Mouse (Mus musculus): ENCODE results near the gene Prkce. TPM values are rescaled to one million over a fixed set of nuclear protein-coding genes. Genes with fewer than 3 reads are reported as not detected.

Gene Prkce
- polyA plus RNA-seq, 1 experiment from 2014 or later, result 6.6 TPM

DNA sequence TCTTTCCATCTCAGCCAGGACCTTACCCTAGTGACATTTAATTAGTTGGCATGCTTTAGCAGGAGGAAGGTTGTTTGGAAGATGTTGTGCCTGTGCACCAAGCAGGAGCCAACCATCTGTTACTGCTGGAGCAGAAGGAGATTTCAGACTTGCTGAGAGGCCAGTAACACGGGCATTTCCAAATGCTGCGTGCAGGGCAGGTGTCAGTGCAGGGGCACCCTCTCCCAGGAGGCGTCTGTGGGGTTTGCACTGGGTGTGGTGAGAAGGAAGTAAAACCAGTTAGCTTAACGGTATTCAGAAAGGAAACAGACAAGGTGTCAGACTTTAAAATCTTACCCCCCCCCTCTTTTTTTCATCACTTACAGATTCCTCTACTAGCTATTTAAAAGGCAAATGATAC, 186.1 kb downstream of the Prkce start:
- ATAC-seq (no peak), DNase-seq (ENCODE audit: low read depth, low spot score) (no peak)
- TF ChIP-seq CTCF (IDR thresholded peaks at IDR 0.05), result no peak
- no peaks in the 10 kb centered on the region for H3K27me3 ChIP-seq
- ChIA-PET POLR2A (no interaction called here), CTCF (interaction anchor here (2.0 kb wide), 1 partner anchor 16 kb away, joined by 7 read pairs; no protein-coding TSS in a partner anchor)
- in situ Hi-C loops (cut with MboI; ENCODE audit: low pct_unique_long_range_greater_than_20kb), result no loop called here

DNA sequence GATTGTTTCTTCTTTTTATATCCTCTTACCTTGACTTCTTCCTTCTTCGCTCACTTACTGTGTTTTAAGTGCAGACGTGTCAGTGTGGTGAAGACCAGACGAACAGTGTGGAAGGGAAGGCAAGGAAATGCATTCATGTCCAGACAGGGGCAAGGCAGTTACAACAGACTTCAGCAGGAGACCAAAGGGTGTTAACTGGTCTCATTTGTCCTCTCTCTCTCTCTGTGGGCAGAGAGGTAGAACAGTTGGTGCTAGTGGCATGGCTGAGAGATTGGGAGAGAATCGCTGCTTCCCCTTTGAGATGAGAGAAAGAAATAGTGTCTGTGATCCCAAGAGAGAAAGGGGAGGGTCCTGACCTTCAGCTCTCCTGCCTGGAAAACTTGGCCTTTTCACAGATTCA, 186.5 kb downstream of the Prkce start:
- POLR2A ChIA-PET, result no interaction called here
- ATAC-seq (no peak), DNase-seq (ENCODE audit: low read depth, low spot score) (no peak)
- in situ Hi-C loops (cut with MboI; ENCODE audit: low pct_unique_long_range_greater_than_20kb), result no loop called here
- CTCF ChIA-PET, result no interaction called here
- TF ChIP-seq CTCF (IDR thresholded peaks at IDR 0.05), result no peak
- H3K27me3 ChIP-seq, result no peaks in the 10 kb centered on the region

DNA sequence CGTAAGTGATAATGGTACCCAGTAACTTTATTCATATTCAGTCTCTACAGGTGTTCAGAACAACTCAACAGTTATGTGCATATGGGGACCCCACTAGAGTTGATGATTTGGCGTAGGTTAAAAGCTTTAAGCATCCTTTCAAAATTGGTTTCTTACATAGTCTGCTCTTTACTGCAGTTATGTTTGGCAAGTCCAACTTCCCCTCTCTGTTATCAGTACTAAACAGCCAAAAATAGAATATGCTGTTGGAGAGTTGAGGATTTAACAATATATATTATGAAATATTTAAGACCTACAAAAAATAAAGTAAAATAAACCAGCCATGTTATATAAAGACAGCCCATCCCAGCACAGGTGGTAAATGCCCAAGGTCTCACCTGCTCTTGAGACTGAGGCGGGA, 187.3 kb downstream of the Prkce start:
- CTCF ChIA-PET, result no interaction called here
- in situ Hi-C loops (cut with MboI; ENCODE audit: low pct_unique_long_range_greater_than_20kb), result no loop called here
- ATAC-seq, result no peak
- DNase-seq (ENCODE audit: low read depth, low spot score), result no peak
- no peak for TF ChIP-seq CTCF (IDR thresholded peaks at IDR 0.05)
- POLR2A ChIA-PET, result no interaction called here
- H3K27me3 ChIP-seq, result no peaks in the 10 kb centered on the region

DNA sequence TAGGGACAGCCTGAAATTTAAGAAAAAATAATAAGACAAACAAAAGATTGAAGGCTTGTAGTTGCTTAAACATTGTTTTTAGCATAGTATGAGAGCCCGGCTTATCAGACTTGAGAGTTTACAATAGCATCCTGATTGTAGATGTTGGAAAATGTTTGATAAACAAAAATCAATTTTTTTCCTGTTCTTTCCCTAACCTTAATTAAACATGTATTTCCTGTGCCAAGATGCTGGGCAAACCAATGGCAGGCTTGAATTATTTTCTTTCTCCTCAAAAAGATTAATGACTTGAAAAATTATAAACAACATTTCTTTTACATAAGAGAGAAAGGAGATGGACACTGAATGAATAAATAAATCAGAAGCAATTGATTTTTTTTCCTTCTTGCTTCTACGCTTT, 187.7 kb downstream of the Prkce start:
- ATAC-seq (no peak), DNase-seq (ENCODE audit: low read depth, low spot score) (no peak)
- ChIA-PET CTCF (no interaction called here), POLR2A (no interaction called here)
- no peaks in the 10 kb centered on the region for H3K27me3 ChIP-seq
- in situ Hi-C loops (cut with MboI; ENCODE audit: low pct_unique_long_range_greater_than_20kb), result no loop called here
- no peak for TF ChIP-seq CTCF (IDR thresholded peaks at IDR 0.05)

DNA sequence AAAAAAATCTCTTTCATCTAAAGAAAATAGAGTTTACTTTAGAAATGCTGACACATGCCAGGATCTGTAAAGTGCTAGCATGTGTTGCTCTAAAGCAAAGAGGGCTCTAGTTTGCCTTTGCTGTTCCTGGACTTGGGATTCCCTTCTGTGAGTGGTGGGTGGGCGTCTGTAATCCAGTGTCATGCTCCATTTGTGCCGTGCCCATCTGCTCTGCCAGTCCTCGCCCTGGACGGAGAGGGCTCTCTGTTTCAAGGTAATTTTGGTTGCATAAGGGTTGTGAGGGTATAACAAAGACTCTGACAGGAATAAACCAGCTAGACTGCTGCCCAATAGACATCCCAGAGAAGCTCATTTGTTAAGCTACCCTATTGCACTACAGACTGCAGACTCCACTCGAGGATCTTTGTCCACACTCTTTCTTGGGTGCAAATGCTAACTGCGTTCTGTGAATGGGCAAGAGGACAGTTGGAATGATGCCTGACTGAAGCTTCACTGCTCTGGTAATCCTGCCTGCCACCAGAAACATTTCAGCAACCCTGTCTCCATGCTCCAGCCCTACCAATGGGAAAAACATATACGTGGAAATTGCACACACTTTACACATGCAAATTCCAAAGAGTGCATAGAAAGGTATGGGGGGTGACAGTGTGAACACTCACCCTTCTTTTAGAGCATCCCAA, 188.3 kb downstream of the Prkce start:
- CTCF ChIA-PET, result interaction anchor here (0.9 kb wide), 1 partner anchor 22 kb away, joined by 3 read pairs; no protein-coding TSS in a partner anchor
- in situ Hi-C loops (cut with MboI; ENCODE audit: low pct_unique_long_range_greater_than_20kb), result no loop called here
- TF ChIP-seq CTCF (IDR thresholded peaks at IDR 0.05), result no peak

DNA sequence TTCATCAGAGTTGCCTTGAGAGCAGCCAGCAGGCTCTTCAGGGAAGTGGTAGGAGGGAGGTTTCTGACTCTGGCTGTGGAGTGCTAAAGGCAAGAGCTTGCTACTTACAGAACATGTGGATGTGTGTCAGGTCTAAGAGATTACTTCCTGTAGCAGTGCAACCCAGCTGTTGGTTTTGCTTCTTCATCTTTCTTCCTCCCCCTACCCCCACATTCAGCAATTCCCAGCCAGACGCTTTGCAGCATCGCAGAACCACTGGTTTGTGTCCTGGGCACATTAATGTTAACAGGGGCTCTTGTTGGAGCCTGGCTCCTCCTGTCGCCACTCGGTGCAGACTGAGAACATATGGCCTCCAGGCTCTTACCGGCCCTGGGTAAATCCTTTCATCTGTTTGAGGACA, 190.8 kb downstream of the Prkce start:
- ATAC-seq (no peak), DNase-seq (ENCODE audit: low read depth, low spot score) (no peak)
- no peaks in the 10 kb centered on the region for H3K27me3 ChIP-seq
- ChIA-PET CTCF (interaction anchor here (0.9 kb wide), 1 partner anchor 8 kb away, joined by 3 read pairs; no protein-coding TSS in a partner anchor), POLR2A (no interaction called here)
- in situ Hi-C loops (cut with MboI; ENCODE audit: low pct_unique_long_range_greater_than_20kb), result no loop called here
- no peak for TF ChIP-seq CTCF (IDR thresholded peaks at IDR 0.05)

More for the DNA sequence above, 188.3 kb downstream of the Prkce start:
- DNase-seq (ENCODE audit: low read depth, low spot score) (no peak), ATAC-seq (no peak)
- no peaks in the 10 kb centered on the region for H3K27me3 ChIP-seq
- POLR2A ChIA-PET, result interaction anchor here (0.6 kb wide), 1 partner anchor 190 kb away, joined by 4 read pairs; no protein-coding TSS in a partner anchor

DNA sequence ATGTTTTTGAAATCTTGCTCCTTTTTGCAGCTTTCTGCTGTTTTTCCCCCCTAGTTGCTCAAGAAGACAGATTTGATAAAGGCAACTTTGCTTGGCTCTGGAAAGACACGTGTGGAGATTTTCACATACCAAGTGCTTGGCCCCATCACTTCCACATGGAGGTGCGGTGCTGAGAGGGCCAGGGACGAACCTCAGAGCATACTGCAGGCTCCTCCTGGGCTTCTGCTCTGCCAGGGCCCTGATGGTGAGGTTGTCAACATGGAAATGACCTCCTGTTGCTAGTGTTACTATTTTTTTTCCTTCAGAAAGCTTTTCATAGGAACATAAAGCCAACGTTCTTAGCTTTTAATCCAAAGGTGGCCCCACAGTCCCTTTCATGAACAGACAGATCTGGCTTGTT, 191.3 kb downstream of the Prkce start:
- in situ Hi-C loops (cut with MboI; ENCODE audit: low pct_unique_long_range_greater_than_20kb), result no loop called here
- ChIA-PET POLR2A (no interaction called here), CTCF (interaction anchor here (0.9 kb wide), 1 partner anchor 9 kb away, joined by 3 read pairs; no protein-coding TSS in a partner anchor)
- no peaks in the 10 kb centered on the region for H3K27me3 ChIP-seq
- DNase-seq (ENCODE audit: low read depth, low spot score) (no peak), ATAC-seq (no peak)
- no peak for TF ChIP-seq CTCF (IDR thresholded peaks at IDR 0.05)

DNA sequence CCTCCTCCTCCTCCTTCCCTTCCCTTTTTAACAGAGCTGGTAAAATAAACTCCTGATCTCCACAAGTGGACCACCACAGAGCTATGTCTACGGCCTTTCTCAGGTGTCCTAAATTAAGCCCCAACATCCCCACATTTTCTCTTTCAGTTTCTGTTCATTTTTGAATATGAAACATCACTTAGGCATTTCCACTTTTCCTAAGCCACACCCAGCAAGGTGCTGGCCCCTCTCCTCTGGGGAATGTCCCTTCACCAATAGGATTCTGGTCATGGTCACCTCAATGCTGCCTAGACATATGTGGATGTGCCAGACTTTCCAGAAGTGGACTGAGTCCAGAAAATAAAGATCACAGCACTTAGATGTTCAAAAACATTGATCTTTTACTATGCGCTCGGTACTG, 193.3 kb downstream of the Prkce start:
- in situ Hi-C loops (cut with MboI; ENCODE audit: low pct_unique_long_range_greater_than_20kb), result no loop called here
- no peak for TF ChIP-seq CTCF (IDR thresholded peaks at IDR 0.05)
- H3K27me3 ChIP-seq, result no peaks in the 10 kb centered on the region
- ATAC-seq, result no peak
- ChIA-PET POLR2A (interaction anchor here (0.6 to 0.7 kb wide), 2 partner anchors 268 to 1205 kb away, joined by 3 to 5 read pairs; no protein-coding TSS in a partner anchor), CTCF (no interaction called here)
- no peak for DNase-seq (ENCODE audit: low read depth, low spot score)

DNA sequence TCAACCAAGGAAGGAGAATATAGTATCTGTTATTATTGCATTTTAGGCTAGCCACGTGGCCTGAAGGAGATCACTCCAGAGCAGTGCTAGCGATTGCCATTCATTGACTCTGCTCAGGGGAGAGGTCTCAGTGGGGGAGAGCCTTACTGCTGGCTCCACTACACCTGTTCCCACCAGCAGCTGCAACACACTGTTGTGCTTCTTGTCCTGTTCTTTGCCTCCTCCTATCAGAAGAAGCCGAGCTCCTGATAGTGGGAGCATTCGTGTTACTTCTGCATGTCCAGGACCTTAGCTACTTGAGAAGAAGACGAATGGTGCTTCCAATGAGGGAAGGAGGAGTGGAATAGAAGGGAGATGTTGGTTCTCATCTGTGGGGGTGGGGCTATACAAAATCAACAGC, 195.8 kb downstream of the Prkce start:
- no peak for DNase-seq (ENCODE audit: low read depth, low spot score)
- no peak for ATAC-seq
- no peaks in the 10 kb centered on the region for H3K27me3 ChIP-seq
- POLR2A ChIA-PET, result no interaction called here
- in situ Hi-C loops (cut with MboI; ENCODE audit: low pct_unique_long_range_greater_than_20kb), result no loop called here
- no peak for TF ChIP-seq CTCF (IDR thresholded peaks at IDR 0.05)
- CTCF ChIA-PET, result no interaction called here

DNA sequence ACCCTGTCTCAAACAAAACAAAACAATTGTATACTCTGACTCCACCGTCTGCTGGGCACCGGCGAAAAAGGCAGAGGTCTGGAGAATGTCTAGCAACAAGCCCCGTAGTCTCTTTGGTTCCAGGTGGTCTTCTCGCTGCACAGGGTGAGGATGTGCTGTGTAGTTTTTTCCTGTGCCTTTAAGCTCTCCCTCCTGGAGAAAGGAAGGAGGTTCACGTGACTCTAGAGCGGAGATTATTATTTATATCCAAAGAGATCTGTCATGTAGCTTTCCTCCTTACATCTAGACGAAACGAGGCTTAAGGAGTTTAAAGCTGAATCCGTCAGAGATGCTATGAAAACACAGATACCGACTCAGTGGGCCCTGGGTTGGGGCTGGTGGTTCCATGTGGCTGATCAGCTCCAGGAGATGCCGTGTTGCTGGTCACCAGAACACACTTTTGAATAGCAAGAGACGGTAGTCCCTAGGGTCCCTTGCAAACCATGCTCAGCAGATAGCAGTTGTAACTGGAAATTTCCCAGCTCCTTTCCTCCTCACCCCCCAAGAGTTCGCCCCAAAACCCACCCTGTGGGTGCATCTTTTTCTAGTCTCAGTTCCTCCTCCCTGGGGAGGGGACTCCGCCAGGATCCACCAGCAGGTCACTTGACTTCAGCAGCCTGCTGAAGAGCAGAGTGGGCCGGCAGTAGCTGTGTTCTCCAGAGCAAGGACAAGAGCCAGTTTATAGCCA, 196.9 kb downstream of the Prkce start:
- POLR2A ChIA-PET, result no interaction called here
- no peaks in the 10 kb centered on the region for H3K27me3 ChIP-seq
- CTCF ChIA-PET, result no interaction called here
- no peak for TF ChIP-seq CTCF (IDR thresholded peaks at IDR 0.05)
- no peak for ATAC-seq
- in situ Hi-C loops (cut with MboI; ENCODE audit: low pct_unique_long_range_greater_than_20kb), result no loop called here
- no peak for DNase-seq (ENCODE audit: low read depth, low spot score)

DNA sequence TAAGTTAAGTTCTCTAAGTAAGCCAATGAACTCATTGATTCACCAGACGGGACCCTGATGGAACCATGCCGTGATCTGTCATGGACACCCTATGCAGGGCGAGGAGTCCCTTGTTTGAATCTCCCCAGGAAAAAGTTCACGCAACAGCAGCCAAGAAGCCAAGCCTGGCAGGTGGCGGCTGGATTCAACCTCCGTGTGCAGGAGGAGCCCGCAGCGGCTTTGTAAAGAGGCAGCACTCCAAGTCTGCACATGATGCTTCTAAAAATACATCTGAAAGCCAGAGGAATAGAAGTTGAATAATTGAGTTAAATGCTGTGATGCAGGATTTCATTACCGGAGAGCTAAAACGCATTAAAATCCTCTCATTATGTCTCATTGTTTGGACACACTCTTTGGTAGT, 199.3 kb downstream of the Prkce start:
- CTCF ChIA-PET, result no interaction called here
- no peak for TF ChIP-seq CTCF (IDR thresholded peaks at IDR 0.05)

More for the DNA sequence above, 199.3 kb downstream of the Prkce start:
- in situ Hi-C loops (cut with MboI; ENCODE audit: low pct_unique_long_range_greater_than_20kb), result no loop called here
- DNase-seq (ENCODE audit: low read depth, low spot score) (no peak), ATAC-seq (no peak)
- POLR2A ChIA-PET, result no interaction called here
- no peaks in the 10 kb centered on the region for H3K27me3 ChIP-seq
